Mouse (Mus musculus): ENCODE measurements around the gene S100a5. TPM values are rescaled to one million over a fixed set of nuclear protein-coding genes. Genes with fewer than 3 reads are reported as not detected.

Gene S100a5
- polyA plus RNA-seq, 1 experiment from 2014 or later: not detected

DNA sequence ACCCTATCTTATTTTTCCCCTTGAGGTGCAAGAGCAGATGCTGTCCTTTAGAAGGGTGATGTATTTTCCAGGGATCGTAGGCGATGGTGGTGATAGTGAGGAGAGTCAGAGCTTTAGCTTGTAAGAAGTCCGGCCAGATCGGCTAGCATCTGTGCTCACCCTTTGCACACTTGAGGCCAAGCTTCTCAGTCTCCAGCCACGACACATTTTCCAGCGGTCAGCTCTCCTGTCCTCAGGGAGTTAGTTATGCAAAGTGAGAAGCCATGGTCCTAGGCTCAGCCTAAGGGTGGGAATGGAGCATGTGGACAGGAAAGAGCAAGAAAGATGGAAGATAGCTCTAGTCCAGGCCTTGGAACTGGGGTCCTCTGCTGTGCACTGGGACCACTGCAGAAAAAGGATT lies 11.5 kb upstream of the S100a5 start:
- H3K4me1 ChIP-seq (replicated peaks; ENCODE audit: control insufficient read depth, insufficient read depth, low read length): no peaks in the 10 kb centered on the region
- no peaks in the 10 kb centered on the region for H3K27me3 ChIP-seq (replicated peaks; ENCODE audit: control insufficient read depth, insufficient read depth, low read length)
- H3K9ac ChIP-seq (ENCODE audit: low read depth, low read length): no peak overlapping the region
- no peak overlapping the region for H3K4me3 ChIP-seq (ENCODE audit: low read depth, low read length)
- no peaks in the 10 kb centered on the region for H3K9me3 ChIP-seq (ENCODE audit: control insufficient read depth, low read length)
- H3K36me3 ChIP-seq (ENCODE audit: control insufficient read depth, insufficient read depth, low read length): no peaks in the 10 kb centered on the region
- ATAC-seq (replicated peaks; ENCODE audit: low FRiP score): no peak
- WGBS: 86% methylated on average over 6 of the region's 6 CpGs
- H3K27ac ChIP-seq (ENCODE audit: low read depth, low read length): no peak overlapping the region
- no peak for DNase-seq (ENCODE audit: low spot score)
- H3K4me2 ChIP-seq: no peak overlapping the region

DNA sequence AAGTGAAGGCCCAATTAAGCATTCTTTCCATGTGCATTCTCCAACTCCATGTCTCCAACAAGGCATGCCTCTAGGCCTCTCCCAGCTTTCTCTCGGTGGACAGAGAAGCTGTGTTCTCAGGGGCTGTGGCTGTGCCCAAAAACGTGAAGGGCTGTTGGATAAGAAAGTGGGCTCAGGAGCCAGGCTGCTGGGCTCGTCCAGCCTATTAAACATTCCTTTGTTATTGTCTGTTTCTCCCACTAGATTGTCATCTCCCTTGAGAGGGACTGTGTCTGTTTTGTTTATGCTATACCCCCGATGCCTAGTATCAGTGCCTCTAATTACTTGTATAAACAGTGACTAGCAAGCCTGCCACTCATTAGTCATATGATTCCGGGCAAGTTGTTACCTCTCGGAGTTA lies 10.6 kb upstream of the S100a5 start:
- Histone ChIP-seq H3K4me3 (ENCODE audit: low read depth, low read length) (no peak overlapping the region), H3K9me3 (ENCODE audit: control insufficient read depth, low read length) (no peaks in the 10 kb centered on the region), H3K9ac (ENCODE audit: low read depth, low read length) (no peak overlapping the region), H3K4me2 (no peak overlapping the region), H3K4me1 (replicated peaks; ENCODE audit: control insufficient read depth, insufficient read depth, low read length) (no peaks in the 10 kb centered on the region), H3K27ac (ENCODE audit: low read depth, low read length) (no peak overlapping the region), H3K27me3 (replicated peaks; ENCODE audit: control insufficient read depth, insufficient read depth, low read length) (no peaks in the 10 kb centered on the region), H3K36me3 (ENCODE audit: control insufficient read depth, insufficient read depth, low read length) (no peaks in the 10 kb centered on the region)
- DNase-seq (ENCODE audit: low spot score): no peak
- 53% methylated on average over 6 of the region's 6 CpGs for WGBS
- no peak for ATAC-seq (replicated peaks; ENCODE audit: low FRiP score)

DNA sequence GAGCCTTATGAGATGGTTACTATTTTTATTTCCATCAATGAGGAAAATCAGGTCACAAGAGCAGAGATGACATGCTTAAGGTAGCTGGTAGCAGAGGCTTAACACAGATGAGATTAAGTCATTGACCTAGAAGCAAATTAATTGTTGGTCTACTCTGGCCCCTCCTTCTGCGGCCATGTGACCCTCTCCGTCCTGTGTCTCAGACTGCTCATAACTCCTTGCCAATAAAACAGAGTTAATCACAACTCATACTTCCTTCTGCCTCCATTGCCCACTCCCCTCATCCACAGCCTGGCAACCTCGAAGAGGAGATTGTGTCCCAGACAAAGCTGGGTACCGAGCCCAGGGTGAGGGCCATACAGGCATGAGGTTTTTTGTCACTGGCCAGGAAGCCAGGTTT lies 10.1 kb upstream of the S100a5 start:
- ATAC-seq (replicated peaks; ENCODE audit: low FRiP score): no peak
- 72% methylated on average over 4 of the region's 4 CpGs for WGBS

DNA sequence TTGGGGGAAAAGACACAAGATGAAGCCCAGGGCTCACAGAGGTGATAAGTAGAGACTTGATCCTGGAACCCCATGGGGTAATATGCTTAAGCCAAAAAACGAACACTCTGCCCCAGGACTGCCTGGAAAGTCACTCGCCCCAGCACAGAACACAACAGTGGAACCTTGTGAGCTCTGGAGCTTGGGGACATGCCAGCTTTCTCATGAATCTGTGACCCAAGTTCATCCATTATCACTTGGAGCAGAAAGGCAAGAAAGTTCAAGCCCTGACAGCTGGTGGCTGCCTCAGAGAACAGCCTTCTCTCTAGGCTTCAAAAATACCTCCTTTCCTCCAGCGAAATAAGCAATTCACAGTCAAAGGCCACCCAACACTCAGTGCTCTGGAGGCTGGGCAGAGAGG lies 8.9 kb upstream of the S100a5 start:
- H3K36me3 ChIP-seq (ENCODE audit: control insufficient read depth, insufficient read depth, low read length): no peaks in the 10 kb centered on the region
- no peaks in the 10 kb centered on the region for H3K4me1 ChIP-seq (replicated peaks; ENCODE audit: control insufficient read depth, insufficient read depth, low read length)
- 72% methylated on average over 3 of the region's 3 CpGs for WGBS
- no peaks in the 10 kb centered on the region for H3K9me3 ChIP-seq (ENCODE audit: control insufficient read depth, low read length)
- no peak overlapping the region for H3K9ac ChIP-seq (ENCODE audit: low read depth, low read length)
- no peak for DNase-seq (ENCODE audit: low spot score)
- H3K4me2 ChIP-seq: no peak overlapping the region
- no peak overlapping the region for H3K27ac ChIP-seq (ENCODE audit: low read depth, low read length)
- no peak for ATAC-seq (replicated peaks; ENCODE audit: low FRiP score)
- no peak overlapping the region for H3K4me3 ChIP-seq (ENCODE audit: low read depth, low read length)
- H3K27me3 ChIP-seq (replicated peaks; ENCODE audit: control insufficient read depth, insufficient read depth, low read length): no peaks in the 10 kb centered on the region

More for the DNA sequence above, 10.1 kb upstream of the S100a5 start:
- no peak for DNase-seq (ENCODE audit: low spot score)
- Histone ChIP-seq H3K36me3 (ENCODE audit: control insufficient read depth, insufficient read depth, low read length) (no peaks in the 10 kb centered on the region), H3K4me1 (replicated peaks; ENCODE audit: control insufficient read depth, insufficient read depth, low read length) (no peaks in the 10 kb centered on the region), H3K27me3 (replicated peaks; ENCODE audit: control insufficient read depth, insufficient read depth, low read length) (no peaks in the 10 kb centered on the region), H3K9me3 (ENCODE audit: control insufficient read depth, low read length) (no peaks in the 10 kb centered on the region), H3K27ac (ENCODE audit: low read depth, low read length) (no peak overlapping the region), H3K4me3 (ENCODE audit: low read depth, low read length) (no peak overlapping the region), H3K9ac (ENCODE audit: low read depth, low read length) (no peak overlapping the region), H3K4me2 (no peak overlapping the region)

DNA sequence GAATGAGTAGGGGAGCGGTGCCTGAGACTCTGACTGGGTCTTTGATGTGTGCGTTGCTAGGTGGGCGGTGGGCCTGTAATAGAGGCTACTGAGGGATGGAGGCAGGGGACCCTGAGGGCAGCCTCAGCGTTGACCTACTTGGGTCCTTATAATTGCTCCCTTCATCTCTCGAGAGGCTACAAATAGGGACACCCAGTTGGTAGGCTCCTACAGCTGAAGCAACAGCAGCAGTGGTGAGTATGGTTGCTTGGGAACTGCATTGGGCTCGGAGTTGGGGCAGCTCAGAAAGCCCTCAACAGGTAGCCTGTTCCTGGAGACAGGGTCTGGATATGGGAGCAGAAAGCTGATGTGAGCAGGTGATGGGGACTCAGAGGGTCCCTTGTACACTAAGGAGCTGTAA lies 8.3 kb upstream of the S100a5 start:
- no peaks in the 10 kb centered on the region for H3K27me3 ChIP-seq (replicated peaks; ENCODE audit: control insufficient read depth, insufficient read depth, low read length)
- H3K4me1 ChIP-seq (replicated peaks; ENCODE audit: control insufficient read depth, insufficient read depth, low read length): no peaks in the 10 kb centered on the region
- 80% methylated on average over 6 of the region's 6 CpGs for WGBS
- no peak overlapping the region for H3K4me2 ChIP-seq
- no peak for DNase-seq (ENCODE audit: low spot score)
- H3K4me3 ChIP-seq (ENCODE audit: low read depth, low read length): no peak overlapping the region
- H3K36me3 ChIP-seq (ENCODE audit: control insufficient read depth, insufficient read depth, low read length): no peaks in the 10 kb centered on the region
- no peaks in the 10 kb centered on the region for H3K9me3 ChIP-seq (ENCODE audit: control insufficient read depth, low read length)
- no peak overlapping the region for H3K9ac ChIP-seq (ENCODE audit: low read depth, low read length)
- no peak overlapping the region for H3K27ac ChIP-seq (ENCODE audit: low read depth, low read length)
- ATAC-seq (replicated peaks; ENCODE audit: low FRiP score): no peak

DNA sequence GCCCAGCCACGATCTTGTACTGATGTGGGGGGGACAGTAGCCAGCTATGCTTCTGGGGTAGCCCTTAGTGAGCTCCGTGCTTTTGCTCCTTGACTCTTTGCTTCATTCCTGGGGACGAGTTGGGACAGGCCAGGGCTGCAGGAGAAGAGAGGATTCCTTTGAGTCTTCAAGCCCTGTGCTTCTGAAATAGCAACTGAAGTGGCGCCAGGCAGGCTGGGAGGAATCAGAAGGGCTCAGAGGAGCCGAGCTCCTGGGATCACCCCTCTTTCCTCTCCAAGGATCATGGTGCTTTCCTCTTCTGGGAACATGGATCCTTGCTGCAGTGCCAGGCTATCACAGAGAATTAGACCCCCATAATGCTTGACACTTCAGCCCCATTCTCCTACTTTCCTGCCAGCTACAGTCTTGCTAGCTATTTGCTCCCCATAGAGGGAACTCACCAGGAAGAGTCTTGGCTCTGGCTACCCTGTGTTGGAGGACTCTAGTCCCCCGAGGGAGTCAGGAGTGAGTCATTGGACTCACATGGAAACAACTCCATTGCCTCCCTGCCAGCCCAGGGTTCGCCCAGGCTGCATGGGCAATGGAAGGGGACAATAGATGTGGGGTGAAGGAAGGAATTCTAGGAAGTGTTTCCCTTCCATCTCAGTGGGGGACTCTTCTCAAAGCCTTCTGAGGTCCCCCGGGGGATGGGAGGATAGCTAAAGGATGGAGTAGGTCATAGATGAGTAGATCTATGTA lies 7.7 kb upstream of the S100a5 start:
- no peaks in the 10 kb centered on the region for H3K36me3 ChIP-seq (ENCODE audit: control insufficient read depth, insufficient read depth, low read length)
- no peak overlapping the region for H3K27ac ChIP-seq (ENCODE audit: low read depth, low read length)
- no peak for DNase-seq (ENCODE audit: low spot score)
- H3K27me3 ChIP-seq (replicated peaks; ENCODE audit: control insufficient read depth, insufficient read depth, low read length): no peaks in the 10 kb centered on the region
- H3K4me1 ChIP-seq (replicated peaks; ENCODE audit: control insufficient read depth, insufficient read depth, low read length): no peaks in the 10 kb centered on the region
- no peak overlapping the region for H3K4me3 ChIP-seq (ENCODE audit: low read depth, low read length)
- no peak overlapping the region for H3K4me2 ChIP-seq
- no peaks in the 10 kb centered on the region for H3K9me3 ChIP-seq (ENCODE audit: control insufficient read depth, low read length)
- WGBS: 72% methylated on average over 8 of the region's 8 CpGs
- no peak overlapping the region for H3K9ac ChIP-seq (ENCODE audit: low read depth, low read length)
- no peak for ATAC-seq (replicated peaks; ENCODE audit: low FRiP score)

DNA sequence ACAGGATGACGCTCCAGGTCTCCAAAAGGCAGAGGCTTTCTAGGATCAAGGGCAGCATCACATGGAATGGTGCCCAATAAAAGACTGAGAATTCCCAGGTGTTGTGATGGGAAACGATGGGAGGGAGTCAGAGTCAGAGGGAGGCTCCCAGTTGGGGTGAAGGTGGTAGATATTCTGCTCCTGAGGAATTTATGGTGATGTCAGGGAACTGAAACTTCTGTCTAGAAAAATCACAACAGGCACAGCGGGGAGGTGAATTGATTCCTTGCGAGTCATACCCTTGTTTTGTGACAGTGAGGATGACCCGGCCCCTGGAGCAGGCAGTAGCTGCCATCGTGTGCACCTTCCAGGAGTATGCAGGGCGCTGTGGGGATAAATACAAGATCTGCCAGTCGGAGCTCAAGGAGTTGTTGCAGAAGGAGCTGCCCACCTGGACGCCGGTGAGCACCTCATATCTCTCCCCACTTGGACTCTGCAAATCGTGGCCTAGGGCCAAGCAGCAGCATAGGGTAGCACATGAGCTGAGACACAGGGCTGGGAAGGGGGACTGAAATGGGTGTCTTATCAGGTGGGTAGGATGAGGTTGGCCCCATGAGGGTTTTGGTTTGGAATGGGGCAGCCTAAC lies 6.7 kb upstream of the S100a5 start, which contains the start of gene Gm42674:
Gm42674 (plus strand) TSS at position 419 of the 625 bp plus-strand sequence.
- H3K36me3 ChIP-seq (ENCODE audit: control insufficient read depth, insufficient read depth, low read length): no peaks in the 10 kb centered on the region
- H3K4me1 ChIP-seq (replicated peaks; ENCODE audit: control insufficient read depth, insufficient read depth, low read length): no peaks in the 10 kb centered on the region
- no peaks in the 10 kb centered on the region for H3K27me3 ChIP-seq (replicated peaks; ENCODE audit: control insufficient read depth, insufficient read depth, low read length)
- no peak within 1 kb of the TSS for H3K4me2 ChIP-seq
- H3K9ac ChIP-seq (ENCODE audit: low read depth, low read length): no peak within 1 kb of the TSS
- ATAC-seq (replicated peaks; ENCODE audit: low FRiP score) (no peak), DNase-seq (ENCODE audit: low spot score) (no peak)
- no peak within 1 kb of the TSS for H3K27ac ChIP-seq (ENCODE audit: low read depth, low read length)
- 80% methylated on average over 11 of the region's 11 CpGs for WGBS
- H3K9me3 ChIP-seq (ENCODE audit: control insufficient read depth, low read length): no peaks in the 10 kb centered on the region
- no peak within 1 kb of the TSS for H3K4me3 ChIP-seq (ENCODE audit: low read depth, low read length)

DNA sequence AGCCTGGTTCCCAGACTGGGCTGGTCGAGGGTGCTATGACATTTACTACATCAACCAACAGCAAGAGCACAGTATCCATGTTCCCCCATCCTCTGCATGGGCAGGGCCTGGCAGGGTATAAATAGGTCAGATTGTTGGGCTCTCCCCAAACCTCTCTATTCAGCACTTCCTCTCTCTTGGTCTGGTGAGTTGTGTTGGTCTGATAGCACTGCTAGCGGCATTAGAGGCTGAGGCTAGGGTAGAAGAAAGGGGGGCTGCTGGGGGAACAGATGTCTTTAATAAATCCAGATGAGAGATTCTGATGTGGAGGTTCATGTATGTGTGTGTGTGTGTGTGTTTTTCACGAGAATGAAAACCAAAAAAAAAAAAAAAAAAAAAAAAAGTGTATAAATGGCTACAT lies 4.7 kb upstream of the S100a5 start, which contains the start of gene S100a4:
S100a4 (plus strand) TSS at position 149 of the 400 bp plus-strand sequence.
- Histone ChIP-seq H3K27ac (ENCODE audit: low read depth, low read length) (no peak within 1 kb of the TSS), H3K4me2 (no peak within 1 kb of the TSS), H3K9ac (ENCODE audit: low read depth, low read length) (no peak within 1 kb of the TSS), H3K36me3 (ENCODE audit: control insufficient read depth, insufficient read depth, low read length) (no peaks in the 10 kb centered on the region), H3K27me3 (replicated peaks; ENCODE audit: control insufficient read depth, insufficient read depth, low read length) (no peaks in the 10 kb centered on the region), H3K4me1 (replicated peaks; ENCODE audit: control insufficient read depth, insufficient read depth, low read length) (no peaks in the 10 kb centered on the region), H3K4me3 (ENCODE audit: low read depth, low read length) (no peak within 1 kb of the TSS), H3K9me3 (ENCODE audit: control insufficient read depth, low read length) (no peaks in the 10 kb centered on the region)
- 0 out of 2 replicates have a peak, but pooled peaks have one; percentile 35 for ATAC-seq (replicated peaks; ENCODE audit: low FRiP score)
- DNase-seq (ENCODE audit: low spot score): no peak
- WGBS: 30% methylated on average over 3 of the region's 3 CpGs

DNA sequence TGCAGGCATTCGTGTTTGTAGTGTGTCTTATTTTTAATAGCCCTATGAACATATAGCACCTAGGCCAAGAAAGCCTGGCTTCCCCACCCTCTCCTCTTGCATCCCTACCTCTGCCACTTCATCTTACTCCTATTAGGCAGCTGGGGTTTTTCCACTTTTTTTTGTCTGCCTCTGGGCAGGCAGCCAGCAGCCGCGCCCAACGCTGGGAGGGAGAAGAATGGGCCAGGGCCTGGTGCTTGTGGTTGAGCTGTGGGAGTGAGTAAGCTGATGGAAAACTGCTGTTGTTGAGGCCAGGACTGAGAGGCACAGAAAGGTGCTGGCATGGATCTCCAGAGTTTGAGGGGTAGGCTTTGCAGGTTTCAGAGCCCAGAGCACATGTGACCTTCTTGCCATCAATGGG lies 3.9 kb upstream of the S100a5 start:
- Histone ChIP-seq H3K36me3 (ENCODE audit: control insufficient read depth, insufficient read depth, low read length) (no peaks in the 10 kb centered on the region), H3K9ac (ENCODE audit: low read depth, low read length) (no peak overlapping the region), H3K27me3 (replicated peaks; ENCODE audit: control insufficient read depth, insufficient read depth, low read length) (no peaks in the 10 kb centered on the region), H3K4me2 (no peak overlapping the region), H3K4me1 (replicated peaks; ENCODE audit: control insufficient read depth, insufficient read depth, low read length) (no peaks in the 10 kb centered on the region), H3K9me3 (ENCODE audit: control insufficient read depth, low read length) (no peaks in the 10 kb centered on the region), H3K27ac (ENCODE audit: low read depth, low read length) (no peak overlapping the region), H3K4me3 (ENCODE audit: low read depth, low read length) (no peak overlapping the region)
- ATAC-seq (replicated peaks; ENCODE audit: low FRiP score) (no peak), DNase-seq (ENCODE audit: low spot score) (no peak)
- WGBS: 73% methylated on average over 4 of the region's 4 CpGs

Data from liver, embryonic 11.5 days (tissue).